Mouse (Mus musculus): ENCODE results near the gene Gtsf1l.
A peak's percentile ranks its signal among the peaks of the same experiment; 100 is the strongest.
"Not testable (repeated sequence)": the region's sequence is repeated elsewhere in the genome, so short reads cannot be mapped to it uniquely, and the experiment has no call there.

The Gtsf1l gene

DNA sequence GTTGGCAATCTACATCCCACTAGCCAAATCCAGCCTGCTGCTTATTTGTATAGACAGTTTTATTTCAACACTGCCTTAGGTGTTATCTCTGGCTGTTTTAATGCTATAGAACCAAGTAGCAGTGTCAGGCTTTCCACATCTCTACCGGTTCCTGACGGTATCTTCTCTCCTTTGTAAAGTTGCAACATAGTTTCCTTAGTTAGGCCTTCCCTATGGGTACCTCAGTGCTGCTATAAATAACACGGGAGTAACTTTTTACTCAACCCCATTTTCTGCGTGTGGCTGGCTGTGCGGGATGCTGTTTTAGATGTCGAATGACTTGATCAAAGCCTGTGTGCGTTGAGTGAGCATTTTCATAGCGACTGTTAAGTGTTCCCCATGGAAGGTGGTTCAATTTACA lies 1.1 kb downstream of the Gtsf1l start:
- no peak for DNase-seq (ENCODE audit: low read depth in 2 of 2, low spot score in 2 of 2)

GRCm38 (mm10) chr2:163085047-163085446 lies 2.6 kb downstream of the Gtsf1l start:
- DNase-seq (ENCODE audit: low read depth in 2 of 2, low spot score in 2 of 2): no peak

DNA sequence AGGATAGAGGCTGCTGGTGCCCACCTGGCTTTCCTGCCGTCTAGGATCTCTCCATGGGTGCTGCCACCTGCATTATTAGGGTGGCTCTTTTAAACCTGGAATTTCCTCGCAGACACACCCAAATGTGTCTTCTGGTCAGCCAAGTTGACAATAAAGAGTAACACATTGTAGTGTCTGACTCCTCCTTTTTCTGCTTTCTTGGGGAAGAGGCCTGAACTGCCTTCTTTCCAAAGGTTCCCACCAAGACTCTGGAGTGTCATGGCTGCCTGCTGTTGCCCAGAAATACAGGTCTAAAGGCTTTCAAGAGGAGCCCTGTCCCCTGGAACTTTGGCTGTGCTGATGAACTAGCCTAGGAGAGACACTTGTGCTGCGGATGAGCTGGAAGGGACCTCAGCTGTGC lies 3.1 kb downstream of the Gtsf1l start:
- no peak for DNase-seq (ENCODE audit: low read depth in 2 of 2, low spot score in 2 of 2)

- DNase-seq (ENCODE audit: low read depth in 2 of 2, low spot score in 2 of 2): no peak
Measured at GRCm38 (mm10) chr2:163082591-163082990, 5.1 kb downstream of the Gtsf1l start.

- no peak for DNase-seq (ENCODE audit: low read depth in 2 of 2, low spot score in 2 of 2)
Measured at GRCm38 (mm10) chr2:163079041-163079440, 8.6 kb downstream of the Gtsf1l start.

GRCm38 (mm10) chr2:163075234-163075633 lies 12.4 kb downstream of the Gtsf1l start:
- DNase-seq (ENCODE audit: low read depth in 2 of 2, low spot score in 2 of 2): no peak

GRCm38 (mm10) chr2:163074808-163075207 lies 12.8 kb downstream of the Gtsf1l start:
- no peak for DNase-seq (ENCODE audit: low read depth in 2 of 2, low spot score in 2 of 2)

- DNase-seq (ENCODE audit: low read depth in 2 of 2, low spot score in 2 of 2): no peak
Measured at GRCm38 (mm10) chr2:163074006-163074405, 13.6 kb downstream of the Gtsf1l start.

GRCm38 (mm10) chr2:163073023-163073757 lies 14.5 kb downstream of the Gtsf1l start:
- no peak for DNase-seq (ENCODE audit: low read depth in 2 of 2, low spot score in 2 of 2)

DNA sequence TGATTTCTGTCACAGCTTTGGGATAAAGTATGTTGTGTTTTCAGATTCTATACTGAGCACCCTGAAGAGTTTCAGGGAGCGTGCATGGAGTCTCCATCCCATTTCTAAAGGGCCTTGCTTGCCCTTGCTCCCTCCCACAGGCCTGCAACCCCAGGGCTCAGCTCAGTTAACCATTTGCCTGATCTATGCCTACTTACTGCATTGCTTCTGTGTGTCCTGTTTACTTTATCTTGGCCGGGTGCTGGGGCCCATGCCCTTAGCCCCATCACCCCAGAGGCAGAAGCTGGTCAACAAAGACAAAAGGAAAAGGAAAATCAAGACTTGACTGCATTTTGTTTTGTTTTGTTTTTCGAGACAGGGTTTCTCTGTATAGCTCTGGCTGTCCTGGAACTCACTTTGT lies 16.1 kb downstream of the Gtsf1l start:
- DNase-seq (ENCODE audit: low read depth in 2 of 2, low spot score in 2 of 2): no peak

DNA sequence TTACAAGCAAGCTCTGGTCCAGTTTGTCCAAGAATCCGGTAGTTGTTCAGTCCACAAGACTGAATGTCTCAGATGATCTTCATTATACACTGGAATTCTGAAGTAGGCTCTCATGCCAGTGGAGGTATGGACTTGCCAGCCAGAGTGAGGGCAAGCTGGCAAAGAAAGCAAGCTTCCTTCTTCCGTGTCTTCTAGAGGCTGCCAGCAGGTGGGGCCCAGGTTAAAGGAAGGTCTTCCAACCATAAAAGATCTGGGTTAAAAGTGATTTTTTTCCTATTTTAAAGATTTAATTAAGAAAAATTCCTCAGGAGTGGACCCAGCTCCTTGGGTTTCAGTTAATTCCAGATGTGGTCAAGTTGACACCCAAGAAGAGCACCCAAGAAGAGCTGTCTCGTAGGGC lies 17.4 kb downstream of the Gtsf1l start:
- DNase-seq (ENCODE audit: low read depth in 2 of 2, low spot score in 2 of 2): no peak

- DNase-seq (ENCODE audit: low read depth in 2 of 2, low spot score in 2 of 2): no peak
Measured at GRCm38 (mm10) chr2:163067233-163067632, 20.4 kb downstream of the Gtsf1l start.

GRCm38 (mm10) chr2:163066326-163066725 lies 21.3 kb downstream of the Gtsf1l start:
- no peak for DNase-seq (ENCODE audit: low read depth in 2 of 2, low spot score in 2 of 2)

GRCm38 (mm10) chr2:163062119-163062508 lies 25.5 kb downstream of the Gtsf1l start:
- no peak for DNase-seq (ENCODE audit: low read depth in 2 of 2, low spot score in 2 of 2)

GRCm38 (mm10) chr2:163061203-163062118 lies 26.2 kb downstream of the Gtsf1l start:
- DNase-seq (ENCODE audit: low read depth in 2 of 2, low spot score in 2 of 2): no peak

DNA sequence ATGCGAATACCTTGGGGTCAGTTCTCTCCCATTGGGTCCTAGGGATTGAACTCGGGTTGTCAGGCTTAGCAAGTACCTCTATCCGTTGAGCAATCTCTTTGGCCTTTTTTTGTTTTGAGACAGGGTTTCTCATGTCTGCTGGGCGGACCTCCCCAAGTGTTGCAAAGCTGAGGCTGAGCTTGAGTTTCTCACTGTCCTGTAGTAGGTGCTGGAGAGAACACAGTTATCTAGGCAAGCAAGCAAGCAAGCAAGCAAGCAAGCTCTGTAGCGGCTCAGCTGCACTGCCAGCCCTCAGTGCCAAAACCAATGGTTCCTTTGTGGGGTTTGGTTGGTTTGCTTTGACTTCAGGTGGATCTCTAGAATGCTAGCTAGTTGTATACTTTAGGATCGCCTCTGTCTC lies 27.0 kb downstream of the Gtsf1l start:
- no peak for DNase-seq (ENCODE audit: low read depth in 2 of 2, low spot score in 2 of 2)

- not testable (repeated sequence) for DNase-seq (ENCODE audit: low read depth in 2 of 2, low spot score in 2 of 2)
Measured at GRCm38 (mm10) chr2:163058981-163059380, 28.7 kb downstream of the Gtsf1l start.

- DNase-seq (ENCODE audit: low read depth in 2 of 2, low spot score in 2 of 2): no peak
Measured at GRCm38 (mm10) chr2:163056584-163056983, 31.1 kb downstream of the Gtsf1l start.

GRCm38 (mm10) chr2:163055715-163056114 lies 31.9 kb downstream of the Gtsf1l start:
- no peak for DNase-seq (ENCODE audit: low read depth in 2 of 2, low spot score in 2 of 2)

GRCm38 (mm10) chr2:163054891-163055494 lies 32.7 kb downstream of the Gtsf1l start:
- peak in 1 of 2 experiments; percentile 3 for DNase-seq (ENCODE audit: low read depth in 2 of 2, low spot score in 2 of 2)

DNA sequence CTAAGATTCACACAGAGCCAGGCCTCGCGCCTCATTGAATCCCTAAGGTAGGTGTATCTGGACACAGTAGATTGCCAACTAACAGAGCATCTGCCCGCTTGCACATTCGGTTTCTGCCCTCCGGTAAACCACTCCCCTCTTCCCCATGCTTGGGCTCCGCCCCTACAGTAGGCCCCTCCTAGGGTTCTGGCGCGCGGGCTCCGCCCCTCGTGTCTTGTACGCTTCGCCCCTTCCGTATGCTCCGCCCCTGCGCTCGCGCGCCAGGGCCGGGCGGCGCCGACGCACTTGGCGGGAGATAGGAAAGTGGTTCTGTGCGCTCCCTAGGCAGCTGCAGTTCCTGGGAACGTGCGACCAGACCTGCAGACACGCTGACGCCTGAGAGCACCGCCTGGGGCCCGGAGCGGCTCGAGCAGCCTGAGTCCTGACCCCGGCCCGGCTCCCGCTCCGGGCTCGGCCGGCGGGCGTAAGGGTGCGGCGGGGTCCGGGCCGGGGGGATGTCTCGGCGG lies 33.3 kb downstream of the Gtsf1l start, which contains the start of gene Mybl2:
Gene Mybl2, plus strand, starts transcription at position 353 of the 506 bp plus-strand sequence.
- DNase-seq (ENCODE audit: low read depth in 2 of 2, low spot score in 2 of 2): peak; percentile 83 to 90

Measured in CD8-positive naive resting alpha-beta T cell, adult 2 months (primary cell).